Mouse (Mus musculus): ENCODE measurements at regions not wholly inside any gene's neighbourhood (a gene's known extent, or its start where the extent isn't known, plus 50 kb on each side); places are given as distances from the start of the nearest gene placed in this dataset.

DNA sequence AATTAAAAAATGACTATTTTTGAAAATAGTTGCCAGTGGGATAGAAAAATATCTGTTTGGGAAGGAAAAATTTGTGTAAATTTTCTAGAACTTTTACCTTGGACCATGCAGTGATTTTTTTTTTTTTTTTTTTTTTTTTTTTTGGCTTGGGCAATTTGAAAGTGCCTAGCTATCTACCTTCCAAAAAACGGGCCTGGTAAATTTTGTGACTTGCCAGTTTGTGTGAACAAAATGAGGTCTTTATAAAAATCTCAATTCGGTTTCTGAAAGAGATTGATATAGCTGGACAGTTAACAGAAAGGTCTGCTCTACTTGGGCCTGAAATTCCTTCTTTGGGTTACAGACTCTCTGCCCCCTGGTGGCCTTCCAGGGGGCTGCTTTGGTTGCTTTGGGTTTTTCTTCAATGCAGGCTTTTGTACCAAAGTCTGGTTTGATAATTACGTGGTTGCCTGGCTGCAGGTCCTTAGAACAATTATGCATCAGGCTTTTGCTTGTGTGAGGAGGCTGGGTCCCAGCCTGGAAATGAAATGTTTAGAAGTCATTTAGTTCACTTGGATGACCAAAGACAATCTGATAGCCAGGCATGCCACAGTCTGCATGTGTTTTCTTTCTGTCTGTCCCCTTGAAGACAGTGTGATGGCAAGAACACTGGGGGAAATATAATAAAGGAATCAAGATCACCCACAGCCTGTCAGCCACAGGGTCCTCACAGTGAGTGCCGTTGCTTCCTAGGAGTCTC is 75.6 kb upstream of the Jazf1 start:
- DNase-seq (ENCODE audit: low spot score in 2 of 2) = peak; percentile 21 to 32

DNA sequence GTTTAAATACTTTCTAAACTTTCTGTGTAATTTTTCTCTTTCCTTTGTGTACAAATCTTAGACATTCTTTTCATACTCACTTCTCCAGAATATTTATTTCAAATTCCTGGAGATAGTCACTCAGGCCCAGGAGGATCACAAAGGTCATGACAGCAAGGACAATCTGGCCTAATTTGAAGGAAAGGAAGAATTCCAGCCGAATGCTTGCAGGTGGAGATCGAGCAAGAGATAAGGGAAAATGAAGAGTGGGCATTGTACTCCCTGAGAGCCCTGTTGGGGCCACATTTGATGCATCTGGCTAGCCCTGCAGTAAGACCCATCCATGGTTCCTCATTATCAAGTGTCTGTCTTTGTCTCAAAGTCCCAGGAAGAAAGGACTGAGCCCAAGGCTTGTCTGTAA is 66.0 kb upstream of the Jazf1 start:
- DNase-seq (ENCODE audit: low spot score in 2 of 2) = no peak

DNA sequence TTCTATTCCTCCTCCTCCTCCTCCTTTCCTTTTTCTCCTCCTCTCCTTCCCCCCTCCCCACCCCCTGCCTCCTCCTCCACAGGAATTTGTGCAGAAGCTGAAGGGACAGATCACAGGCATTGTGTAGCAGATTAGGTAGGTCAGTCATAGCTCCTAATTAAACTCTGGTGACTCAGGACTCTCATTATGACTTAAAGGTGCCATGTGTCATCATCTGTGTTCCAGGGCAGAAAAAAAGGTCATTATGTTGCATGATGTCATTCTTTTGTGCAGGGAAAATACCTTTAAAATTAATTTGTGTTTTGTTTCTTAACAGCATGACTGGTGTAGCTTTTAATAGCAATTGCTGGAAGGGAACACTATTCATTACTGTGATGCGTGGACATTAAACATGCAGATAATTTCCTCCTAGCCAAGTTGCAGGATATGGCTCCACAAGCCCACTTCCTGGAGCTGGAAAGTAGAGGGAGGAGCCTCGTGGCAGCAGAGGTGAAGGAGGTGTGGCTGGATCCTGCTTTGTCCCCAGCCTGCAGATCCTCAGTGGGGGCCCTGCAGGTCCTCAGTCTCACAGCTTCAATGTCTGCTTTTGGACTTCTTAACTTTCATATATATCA is 62.4 kb upstream of the Jazf1 start:
- no peak for DNase-seq (ENCODE audit: low spot score in 2 of 2)

DNA sequence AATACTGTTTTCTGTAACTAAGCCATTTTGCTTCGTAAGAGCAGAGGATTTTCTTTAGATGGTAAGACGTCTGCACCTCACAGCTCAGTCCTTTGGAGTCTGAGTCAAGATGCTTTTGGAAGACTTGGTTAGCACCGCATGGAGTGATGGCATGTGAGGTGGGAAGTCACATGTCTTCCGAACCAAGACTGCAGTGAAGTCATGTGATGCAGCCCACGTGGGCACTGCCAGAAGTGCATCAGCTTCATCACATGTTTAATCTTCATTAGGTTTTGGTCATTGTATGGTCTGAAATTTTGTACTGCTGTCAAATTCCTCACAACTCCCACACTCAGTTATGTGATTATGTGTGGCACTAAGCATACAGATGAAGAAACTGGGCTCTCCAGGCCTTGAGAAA is 58.3 kb upstream of the Jazf1 start:
- no peak for DNase-seq (ENCODE audit: low spot score in 2 of 2)

DNA sequence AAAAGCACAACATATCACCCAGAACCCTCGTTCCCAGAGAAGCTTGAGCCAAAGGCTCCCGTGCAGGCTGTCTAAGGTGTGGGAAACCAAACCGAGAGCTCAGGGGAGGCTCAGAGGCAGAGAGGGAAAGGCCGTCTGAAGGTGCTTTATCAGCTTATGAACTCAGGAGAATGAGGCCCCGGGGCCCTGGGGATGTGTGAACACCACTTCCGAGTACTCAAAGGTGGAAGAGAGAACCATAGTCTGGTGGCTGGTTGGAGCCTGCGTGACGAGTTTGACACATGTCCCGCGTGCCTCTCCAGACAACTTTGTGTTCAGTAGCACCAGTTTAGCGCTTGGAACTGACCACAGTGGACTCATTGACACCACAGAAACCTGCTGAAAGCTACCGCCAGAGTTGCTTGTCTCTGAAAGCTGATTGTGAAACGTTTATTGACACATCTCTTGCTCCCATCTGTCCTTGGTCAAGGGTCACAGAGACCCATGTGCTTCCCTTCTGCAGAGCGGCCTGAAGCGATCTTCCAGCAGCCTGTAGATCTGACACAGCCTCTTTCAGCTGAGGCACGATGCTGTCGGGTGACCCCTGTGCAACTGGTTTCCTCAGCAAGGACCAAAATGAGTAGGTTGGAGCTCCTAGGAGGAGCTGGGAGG is 56.5 kb upstream of the Jazf1 start:
- no peak for DNase-seq (ENCODE audit: low spot score in 2 of 2)

DNA sequence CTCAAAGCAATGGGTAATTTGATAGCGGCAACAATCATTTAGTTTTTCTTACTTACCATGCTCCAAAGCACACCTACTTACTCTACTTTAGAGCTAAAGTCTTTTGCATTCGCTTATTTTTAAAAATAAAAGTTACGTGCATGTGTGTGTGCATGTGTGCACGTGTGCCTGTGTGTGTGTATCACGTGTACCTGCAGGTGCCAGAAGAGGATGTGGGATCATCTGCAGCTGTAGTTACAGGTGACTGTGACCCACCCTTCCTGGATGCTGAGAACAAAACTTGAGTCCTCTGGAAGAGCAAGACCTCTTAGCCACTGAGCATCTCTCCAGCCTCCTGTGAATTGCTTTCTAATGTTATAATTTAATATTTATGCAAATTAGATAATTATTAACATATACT is 52.0 kb upstream of the Jazf1 start:
- DNase-seq (ENCODE audit: low spot score in 2 of 2) = no peak
